Mouse (Mus musculus) cerebellum, adult 11 months (tissue): ENCODE data around the gene Bhlha15.

Experiments
- DNase-seq: peaks from one replicate; pipeline ENCODE4 v3.0.0; 2022

The Bhlha15 gene

DNA sequence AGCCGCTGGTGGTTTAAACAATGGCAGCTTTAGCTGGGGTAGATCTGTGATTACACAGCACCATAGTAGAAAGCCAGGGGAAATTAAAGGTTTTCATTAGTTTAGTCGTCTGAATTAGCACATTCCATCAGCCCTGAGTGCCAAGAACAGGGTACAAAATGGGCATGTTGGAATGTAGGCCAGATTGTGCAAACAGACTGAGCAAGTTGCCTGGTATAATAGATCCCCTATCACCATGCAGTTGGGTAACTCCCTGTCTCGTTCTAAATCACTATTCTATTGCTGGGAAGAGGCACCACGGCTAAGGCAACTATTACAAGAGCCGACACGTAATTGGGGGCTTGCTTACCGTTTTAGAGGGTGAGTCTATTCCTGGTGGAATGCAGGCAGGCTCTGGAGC, 44.6 kb downstream of the Bhlha15 start:
- DNase-seq, result no peak

DNA sequence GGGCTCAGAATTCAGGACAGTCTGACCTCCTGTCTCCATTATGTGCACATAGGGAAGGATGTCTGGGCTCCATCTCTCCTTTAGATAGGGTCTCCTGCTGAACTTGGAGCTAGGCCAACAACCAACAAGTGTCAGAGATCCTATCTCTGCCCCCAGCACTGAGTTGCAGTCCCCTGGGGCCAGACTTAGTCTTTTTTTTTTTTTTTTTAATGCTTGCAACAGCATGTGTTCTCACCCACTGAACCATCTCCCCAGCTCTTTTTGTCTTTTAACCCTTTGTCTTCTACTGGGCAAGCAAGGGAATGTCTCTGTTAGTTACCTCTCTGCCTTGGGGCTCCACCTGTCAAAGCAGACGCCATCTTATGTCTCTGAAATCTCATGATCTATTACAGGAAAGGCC, 48.9 kb downstream of the Bhlha15 start:
- DNase-seq, result no peak
